Mouse (Mus musculus) megakaryocyte, embryonic 14.5 days (primary cell): ENCODE measurements around the gene Msl1.

ENCODE experiments used
- FLI1 ChIP-seq: IDR thresholded peaks from 2 replicates; pipeline ENCODE4 v1.6.1; 2012; ENCODE audit warnings: low read length, inconsistent platforms, mixed read lengths
- GATA1 ChIP-seq: IDR thresholded peaks from 3 replicates; pipeline ENCODE4 v1.6.1; 2012; ENCODE audit warnings: mixed read lengths, low read length, inconsistent platforms, borderline replicate concordance

DNA sequence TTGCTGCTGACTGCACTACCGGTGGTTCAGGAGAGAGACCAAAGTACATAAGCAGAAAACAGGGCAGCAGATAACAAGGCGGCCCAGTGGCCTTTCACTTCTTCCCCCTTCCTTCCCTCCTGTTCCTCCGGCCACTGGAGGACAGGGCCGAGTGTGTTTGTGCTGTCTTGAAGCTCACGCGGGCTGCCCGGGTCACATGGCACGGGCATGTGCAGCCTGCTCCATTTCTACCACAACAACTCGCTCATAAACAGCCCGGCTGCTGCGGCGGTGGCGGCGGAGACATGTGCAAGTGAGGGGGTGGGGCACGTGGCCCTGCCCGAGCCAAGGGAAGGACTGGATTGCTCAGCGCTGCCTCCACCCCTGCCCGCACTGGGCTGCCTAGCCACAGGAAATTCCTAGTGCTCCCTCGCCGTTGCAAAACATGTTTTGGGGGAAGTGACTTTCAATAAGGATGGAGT is 12.1 kb upstream of the Msl1 start:
- TF ChIP-seq GATA1 (no peak), FLI1 (no peak)
